Mouse (Mus musculus): ENCODE results near the gene Dnal1. TPM values are rescaled to one million over a fixed set of nuclear protein-coding genes. Genes with fewer than 3 reads are reported as not detected.

Gene Dnal1
- polyA plus RNA-seq, 1 experiment from 2014 or later = 7.1 TPM

- no peak overlapping the region for H3K4me2 ChIP-seq (ENCODE audit: low read depth, low read length)
- H3K9ac ChIP-seq (ENCODE audit: low read depth, low read length) = no peak overlapping the region
- no peak overlapping the region for H3K4me3 ChIP-seq (ENCODE audit: low read depth, low read length)
- H3K4me1 ChIP-seq (ENCODE audit: control insufficient read depth, insufficient read depth, low read length) = peaks cover 27% of the 10 kb centered on the region
- no peaks in the 10 kb centered on the region for H3K9me3 ChIP-seq (ENCODE audit: control insufficient read depth, low read length)
- no peak overlapping the region for H3K27ac ChIP-seq (replicated peaks; ENCODE audit: low read depth, low read length)
- ATAC-seq (ENCODE audit: low read depth) = no peak
- WGBS = 92% methylated on average over 17 of the region's 17 CpGs
- H3K36me3 ChIP-seq (ENCODE audit: control insufficient read depth, insufficient read depth, low read length) = peaks cover 44% of the 10 kb centered on the region
- no peaks in the 10 kb centered on the region for H3K27me3 ChIP-seq (replicated peaks; ENCODE audit: control insufficient read depth, insufficient read depth, low read length)
- DNase-seq (ENCODE audit: low spot score) = no peak
Observed at GRCm38 (mm10) chr12:84172862-84173261, 58.7 kb downstream of the Dnal1 start.

DNA sequence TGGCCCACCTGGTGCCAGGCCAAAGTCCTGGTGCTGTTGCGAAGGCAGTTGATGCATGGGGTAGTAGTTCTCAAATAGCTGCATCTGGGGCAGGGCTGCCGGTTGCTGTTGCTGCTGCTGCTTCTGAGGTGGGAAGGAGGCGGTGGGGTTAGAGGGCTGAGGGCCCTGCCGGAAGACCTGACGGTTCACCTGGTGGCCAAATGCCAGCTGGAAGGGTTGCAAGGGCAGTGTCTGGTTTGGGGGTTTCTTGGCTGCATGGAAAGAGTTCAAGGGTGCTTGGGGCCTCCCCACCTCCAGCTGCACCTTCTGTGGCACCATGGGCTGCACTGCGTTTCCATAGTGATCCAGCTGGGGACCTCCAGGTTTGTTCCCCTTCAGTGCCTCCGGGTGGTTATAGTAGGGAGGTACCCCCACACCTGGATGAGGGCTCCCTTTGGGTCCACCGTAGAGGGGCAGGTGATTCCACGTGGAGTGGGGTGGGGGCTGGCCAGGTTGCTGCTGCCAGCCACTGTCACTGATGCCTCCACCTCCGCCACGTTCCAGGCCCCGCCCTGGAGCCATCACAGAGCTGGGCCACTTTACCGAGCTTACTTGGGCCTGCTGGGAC lies 59.2 kb downstream of the Dnal1 start:
- DNase-seq (ENCODE audit: low spot score) (no peak), ATAC-seq (ENCODE audit: low read depth) (no peak)
- WGBS = 83% methylated on average over 13 of the region's 13 CpGs
- no peaks in the 10 kb centered on the region for H3K9me3 ChIP-seq (ENCODE audit: control insufficient read depth, low read length)
- no peaks in the 10 kb centered on the region for H3K27me3 ChIP-seq (replicated peaks; ENCODE audit: control insufficient read depth, insufficient read depth, low read length)
- peaks cover 44% of the 10 kb centered on the region for H3K36me3 ChIP-seq (ENCODE audit: control insufficient read depth, insufficient read depth, low read length)
- H3K4me1 ChIP-seq (ENCODE audit: control insufficient read depth, insufficient read depth, low read length) = peaks cover 33% of the 10 kb centered on the region
- H3K27ac ChIP-seq (replicated peaks; ENCODE audit: low read depth, low read length) = peak overlapping the region; percentile 92; the same call in 1 of the 2 replicates
- H3K9ac ChIP-seq (ENCODE audit: low read depth, low read length) = no peak overlapping the region
- H3K4me3 ChIP-seq (ENCODE audit: low read depth, low read length) = no peak overlapping the region
- no peak overlapping the region for H3K4me2 ChIP-seq (ENCODE audit: low read depth, low read length)

GRCm38 (mm10) chr12:84174190-84174811 lies 60.1 kb downstream of the Dnal1 start:
- DNase-seq (ENCODE audit: low spot score) = peak; percentile 53
- no peaks in the 10 kb centered on the region for H3K27me3 ChIP-seq (replicated peaks; ENCODE audit: control insufficient read depth, insufficient read depth, low read length)
- H3K9me3 ChIP-seq (ENCODE audit: control insufficient read depth, low read length) = no peaks in the 10 kb centered on the region
- no peak overlapping the region for H3K4me2 ChIP-seq (ENCODE audit: low read depth, low read length)
- no peak overlapping the region for H3K9ac ChIP-seq (ENCODE audit: low read depth, low read length)
- peak overlapping the region; percentile 92; the same call in 1 of the 2 replicates for H3K27ac ChIP-seq (replicated peaks; ENCODE audit: low read depth, low read length)
- no peak overlapping the region for H3K4me3 ChIP-seq (ENCODE audit: low read depth, low read length)
- 63% methylated on average over 9 of the region's 9 CpGs for WGBS
- ATAC-seq (ENCODE audit: low read depth) = no peak
- H3K36me3 ChIP-seq (ENCODE audit: control insufficient read depth, insufficient read depth, low read length) = peaks cover 40% of the 10 kb centered on the region
- H3K4me1 ChIP-seq (ENCODE audit: control insufficient read depth, insufficient read depth, low read length) = peaks cover 34% of the 10 kb centered on the region

DNA sequence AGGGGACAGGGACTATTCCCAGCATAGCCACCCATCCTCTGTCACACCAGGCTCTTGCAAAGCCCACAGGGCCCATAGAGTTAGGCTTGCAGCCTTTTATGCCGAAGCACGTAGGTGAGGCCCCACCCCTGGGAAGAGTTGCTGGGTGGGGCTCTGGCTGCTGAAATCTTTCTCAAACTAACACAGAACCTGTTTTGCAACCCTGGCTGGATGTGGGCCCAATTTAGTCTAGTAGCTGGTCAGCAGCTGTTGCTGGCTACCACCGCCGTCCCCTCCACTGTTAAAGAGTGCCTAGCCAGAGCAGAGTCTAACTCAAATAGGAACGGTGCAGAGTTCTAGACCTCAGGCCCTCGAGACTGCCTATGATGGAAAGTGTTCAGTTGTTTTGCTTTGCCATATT lies 60.7 kb downstream of the Dnal1 start:
- Histone ChIP-seq H3K4me2 (ENCODE audit: low read depth, low read length) (peak overlapping the region; percentile 60), H3K4me3 (ENCODE audit: low read depth, low read length) (no peak overlapping the region), H3K27ac (replicated peaks; ENCODE audit: low read depth, low read length) (peak overlapping the region; percentile 92), H3K9me3 (ENCODE audit: control insufficient read depth, low read length) (no peaks in the 10 kb centered on the region), H3K9ac (ENCODE audit: low read depth, low read length) (no peak overlapping the region), H3K36me3 (ENCODE audit: control insufficient read depth, insufficient read depth, low read length) (peaks cover 36% of the 10 kb centered on the region), H3K4me1 (ENCODE audit: control insufficient read depth, insufficient read depth, low read length) (peaks cover 34% of the 10 kb centered on the region), H3K27me3 (replicated peaks; ENCODE audit: control insufficient read depth, insufficient read depth, low read length) (no peaks in the 10 kb centered on the region)
- 62% methylated on average over 6 of the region's 6 CpGs for WGBS
- ATAC-seq (ENCODE audit: low read depth) (peak; percentile 12), DNase-seq (ENCODE audit: low spot score) (peak; percentile 85)

GRCm38 (mm10) chr12:84175659-84176061 lies 61.5 kb downstream of the Dnal1 start:
- Histone ChIP-seq H3K4me2 (ENCODE audit: low read depth, low read length) (peak overlapping the region; percentile 60), H3K4me1 (ENCODE audit: control insufficient read depth, insufficient read depth, low read length) (peaks cover 39% of the 10 kb centered on the region), H3K9me3 (ENCODE audit: control insufficient read depth, low read length) (no peaks in the 10 kb centered on the region), H3K27me3 (replicated peaks; ENCODE audit: control insufficient read depth, insufficient read depth, low read length) (no peaks in the 10 kb centered on the region), H3K36me3 (ENCODE audit: control insufficient read depth, insufficient read depth, low read length) (peaks cover 33% of the 10 kb centered on the region), H3K27ac (replicated peaks; ENCODE audit: low read depth, low read length) (peak overlapping the region; percentile 92), H3K4me3 (ENCODE audit: low read depth, low read length) (peak overlapping the region; percentile 41), H3K9ac (ENCODE audit: low read depth, low read length) (peak overlapping the region; percentile 73)
- DNase-seq (ENCODE audit: low spot score) (peak; percentile 91), ATAC-seq (ENCODE audit: low read depth) (peak; percentile 77)
- under 1% methylated on average over 11 of the region's 20 CpGs for WGBS

- Histone ChIP-seq H3K4me2 (ENCODE audit: low read depth, low read length) (peak overlapping the region; percentile 60), H3K36me3 (ENCODE audit: control insufficient read depth, insufficient read depth, low read length) (peaks cover 27% of the 10 kb centered on the region), H3K9me3 (ENCODE audit: control insufficient read depth, low read length) (no peaks in the 10 kb centered on the region), H3K4me1 (ENCODE audit: control insufficient read depth, insufficient read depth, low read length) (peaks cover 45% of the 10 kb centered on the region), H3K4me3 (ENCODE audit: low read depth, low read length) (peak overlapping the region; percentile 41), H3K27me3 (replicated peaks; ENCODE audit: control insufficient read depth, insufficient read depth, low read length) (no peaks in the 10 kb centered on the region), H3K9ac (ENCODE audit: low read depth, low read length) (peak overlapping the region; percentile 73), H3K27ac (replicated peaks; ENCODE audit: low read depth, low read length) (peak overlapping the region; percentile 92)
- DNase-seq (ENCODE audit: low spot score) (peak; percentile 78), ATAC-seq (ENCODE audit: low read depth) (peak; percentile 16)
- 6% methylated on average over 11 of the region's 13 CpGs for WGBS
Observed at GRCm38 (mm10) chr12:84176126-84176769, 62.1 kb downstream of the Dnal1 start.

DNA sequence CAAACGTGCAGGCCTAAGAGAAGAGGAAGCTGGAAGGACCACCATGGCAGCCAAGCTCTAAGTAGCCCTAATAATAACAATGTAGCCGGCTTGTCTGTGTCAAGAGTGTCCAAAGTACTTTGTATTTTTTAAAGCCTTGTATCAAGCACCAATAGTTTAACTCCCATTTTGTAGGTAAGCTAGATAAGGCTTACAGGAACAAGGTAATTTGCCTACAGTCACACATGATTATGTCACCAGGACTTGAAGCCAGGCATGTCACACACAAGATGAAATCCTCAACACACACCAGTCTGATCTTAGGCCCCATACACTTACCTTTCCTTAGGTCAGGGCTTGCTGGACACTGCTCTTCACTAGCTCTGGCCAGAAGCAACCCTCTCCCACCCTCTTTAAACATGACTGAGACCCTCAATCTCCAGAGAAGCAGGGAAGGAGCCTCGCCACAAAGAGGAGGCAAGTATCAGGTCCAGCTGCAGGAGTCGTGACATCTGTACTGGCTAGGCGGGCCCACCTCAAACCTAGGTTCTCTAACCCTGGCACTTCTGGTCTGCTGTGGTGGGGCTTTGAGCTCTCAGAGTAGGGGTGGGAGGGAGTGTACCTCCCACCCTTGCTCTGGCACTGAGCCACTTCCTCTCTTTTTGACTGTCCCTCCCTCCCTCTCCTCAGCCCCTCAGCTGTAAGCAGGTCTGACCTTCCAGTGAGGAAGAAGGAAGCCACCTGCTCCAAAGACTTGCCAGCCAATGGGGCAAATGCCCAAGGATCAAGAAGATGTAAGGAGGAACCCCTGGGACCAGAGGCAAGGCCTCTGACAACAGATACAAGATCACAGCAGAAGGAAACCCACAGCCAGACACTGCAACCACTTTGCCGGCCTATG lies 63.0 kb downstream of the Dnal1 start:
- Histone ChIP-seq H3K36me3 (ENCODE audit: control insufficient read depth, insufficient read depth, low read length) (peaks cover 18% of the 10 kb centered on the region), H3K4me2 (ENCODE audit: low read depth, low read length) (peak overlapping the region; percentile 60; the same call in 1 of the 2 replicates), H3K9ac (ENCODE audit: low read depth, low read length) (peak overlapping the region; percentile 73; the same call in 1 of the 2 replicates), H3K4me3 (ENCODE audit: low read depth, low read length) (no peak overlapping the region), H3K27ac (replicated peaks; ENCODE audit: low read depth, low read length) (peak overlapping the region; percentile 92), H3K27me3 (replicated peaks; ENCODE audit: control insufficient read depth, insufficient read depth, low read length) (no peaks in the 10 kb centered on the region), H3K9me3 (ENCODE audit: control insufficient read depth, low read length) (no peaks in the 10 kb centered on the region), H3K4me1 (ENCODE audit: control insufficient read depth, insufficient read depth, low read length) (peaks cover 53% of the 10 kb centered on the region)
- 33% methylated on average over 6 of the region's 6 CpGs for WGBS
- ATAC-seq (ENCODE audit: low read depth) (no peak), DNase-seq (ENCODE audit: low spot score) (no peak)

- Histone ChIP-seq H3K4me1 (ENCODE audit: control insufficient read depth, insufficient read depth, low read length) (peaks cover 55% of the 10 kb centered on the region), H3K9me3 (ENCODE audit: control insufficient read depth, low read length) (no peaks in the 10 kb centered on the region), H3K36me3 (ENCODE audit: control insufficient read depth, insufficient read depth, low read length) (peaks cover 10% of the 10 kb centered on the region), H3K9ac (ENCODE audit: low read depth, low read length) (no peak overlapping the region), H3K4me3 (ENCODE audit: low read depth, low read length) (no peak overlapping the region), H3K27ac (replicated peaks; ENCODE audit: low read depth, low read length) (no peak overlapping the region), H3K27me3 (replicated peaks; ENCODE audit: control insufficient read depth, insufficient read depth, low read length) (no peaks in the 10 kb centered on the region), H3K4me2 (ENCODE audit: low read depth, low read length) (no peak overlapping the region)
- no peak for ATAC-seq (ENCODE audit: low read depth)
- WGBS = 75% methylated on average over 1 of the region's 1 CpGs
- no peak for DNase-seq (ENCODE audit: low spot score)
Observed at GRCm38 (mm10) chr12:84178052-84178451, 63.9 kb downstream of the Dnal1 start.

All from embryonic facial prominence, embryonic 14.5 days (tissue).